Mouse (Mus musculus) kidney, embryonic 15.5 days (tissue): ENCODE data around the gene Slc43a2. TPM values are rescaled to one million over a fixed set of nuclear protein-coding genes. Genes with fewer than 3 reads are reported as not detected.

Experiments
- ATAC-seq: fragments of 200-750 bp; cut with Nextera tagmentation; replicated peaks from 2 replicates; pipeline ENCODE4 v1.8.0; 2017; ENCODE audit warnings: moderate TSS enrichment; ENCODE audit not compliant: low FRiP score
- H3K27ac ChIP-seq: fragments of 300-500 bp; sonication (generic); 2 replicates; pipeline ENCODE4 v1.5.1; 2015; ENCODE audit warnings: mild to moderate bottlenecking, inconsistent platforms
- H3K27me3 ChIP-seq: fragments of 300-500 bp; sonication (generic); 2 replicates; pipeline ENCODE4 v1.6.1; 2015; ENCODE audit warnings: inconsistent platforms
- H3K36me3 ChIP-seq: fragments of 300-500 bp; sonication (generic); 2 replicates; pipeline ENCODE4 v1.6.1; 2015; ENCODE audit warnings: inconsistent platforms
- H3K4me1 ChIP-seq: fragments of 300-500 bp; sonication (generic); 2 replicates; pipeline ENCODE4 v1.6.1; 2015; ENCODE audit warnings: inconsistent platforms
- H3K4me2 ChIP-seq: fragments of 300-500 bp; sonication (generic); 2 replicates; pipeline ENCODE4 v1.6.1; 2015; ENCODE audit warnings: moderate library complexity, mild to moderate bottlenecking, inconsistent platforms
- H3K4me3 ChIP-seq: fragments of 300-500 bp; sonication (generic); replicated peaks from 2 replicates; pipeline ENCODE4 v1.5.1; 2015; ENCODE audit warnings: mild to moderate bottlenecking, inconsistent platforms
- H3K9ac ChIP-seq: fragments of 300-500 bp; sonication (generic); 2 replicates; pipeline ENCODE4 v1.6.1; 2015; ENCODE audit warnings: mild to moderate bottlenecking, inconsistent platforms
- H3K9me3 ChIP-seq: fragments of 300-500 bp; sonication (generic); replicated peaks from 2 replicates; pipeline ENCODE4 v1.6.1; 2016; ENCODE audit warnings: inconsistent platforms
- WGBS: fragments of 180-500 bp; shearing (Covaris S2); methylation state at CpG from one replicate; pipeline ENCODE4 v1.1.7; 2015; ENCODE audit warnings: mixed read lengths; 5-methylcytosine and 5-hydroxymethylcytosine counted together
- polyA plus RNA-seq: library from polyadenylated mRNA; unstranded; fragments of >200 nt; fragmentation: Nextera tagmentation; extraction: Ambion mirVana; gene quantifications from 2 replicates; pipeline ENCODE4 v1.2.1, GENCODE M21; 2015

Gene Slc43a2
- polyA plus RNA-seq, 1 experiment from 2014 or later, result 7.5 TPM

GRCm38 (mm10) chr11:75532340-75533277 lies 1.1 kb downstream of the Slc43a2 start:
- 13% methylated on average over 38 of the region's 38 CpGs for WGBS
- H3K27ac ChIP-seq, result peak overlapping the region; percentile 9; the same call in 1 of the 2 replicates
- peak overlapping the region; percentile 72 for H3K4me3 ChIP-seq
- ATAC-seq, result peak; percentile 2; the same call in 1 of the 2 replicates
- H3K9ac ChIP-seq, result peak overlapping the region; percentile 65
- no peaks in the 10 kb centered on the region for H3K36me3 ChIP-seq
- H3K4me2 ChIP-seq, result peak overlapping the region; percentile 98
- no peaks in the 10 kb centered on the region for H3K27me3 ChIP-seq
- no peaks in the 10 kb centered on the region for H3K9me3 ChIP-seq
- H3K4me1 ChIP-seq, result peaks cover 39% of the 10 kb centered on the region

GRCm38 (mm10) chr11:75533314-75534015 lies 2.0 kb downstream of the Slc43a2 start:
- Histone ChIP-seq H3K9me3 (no peaks in the 10 kb centered on the region), H3K4me2 (peak overlapping the region; percentile 98), H3K27me3 (no peaks in the 10 kb centered on the region), H3K36me3 (no peaks in the 10 kb centered on the region), H3K27ac (no peak overlapping the region), H3K4me3 (peak overlapping the region; percentile 72; the same call in 1 of the 2 replicates), H3K9ac (no peak overlapping the region), H3K4me1 (peaks cover 47% of the 10 kb centered on the region)
- 68% methylated on average over 6 of the region's 6 CpGs for WGBS
- ATAC-seq, result no peak

- peak overlapping the region; percentile 72 for H3K27ac ChIP-seq
- no peaks in the 10 kb centered on the region for H3K27me3 ChIP-seq
- no peak overlapping the region for H3K9ac ChIP-seq
- no peak for ATAC-seq
- WGBS, result 36% methylated on average over 4 of the region's 4 CpGs
- H3K9me3 ChIP-seq, result no peaks in the 10 kb centered on the region
- peak overlapping the region; percentile 29 for H3K4me2 ChIP-seq
- peaks cover 53% of the 10 kb centered on the region for H3K4me1 ChIP-seq
- no peak overlapping the region for H3K4me3 ChIP-seq
- no peaks in the 10 kb centered on the region for H3K36me3 ChIP-seq
These were observed 3.0 kb downstream of the Slc43a2 start for GRCm38 (mm10) chr11:75534286-75535033.

GRCm38 (mm10) chr11:75535106-75535795 lies 3.8 kb downstream of the Slc43a2 start:
- 20% methylated on average over 13 of the region's 13 CpGs for WGBS
- peak overlapping the region; percentile 29 for H3K4me2 ChIP-seq
- no peak for ATAC-seq
- H3K36me3 ChIP-seq, result no peaks in the 10 kb centered on the region
- H3K9ac ChIP-seq, result no peak overlapping the region
- H3K4me1 ChIP-seq, result peaks cover 55% of the 10 kb centered on the region
- peak overlapping the region; percentile 66 for H3K27ac ChIP-seq
- no peaks in the 10 kb centered on the region for H3K27me3 ChIP-seq
- no peaks in the 10 kb centered on the region for H3K9me3 ChIP-seq
- no peak overlapping the region for H3K4me3 ChIP-seq

- H3K4me3 ChIP-seq, result no peak overlapping the region
- no peaks in the 10 kb centered on the region for H3K9me3 ChIP-seq
- no peaks in the 10 kb centered on the region for H3K36me3 ChIP-seq
- no peak overlapping the region for H3K27ac ChIP-seq
- H3K4me2 ChIP-seq, result no peak overlapping the region
- WGBS, result 93% methylated on average over 12 of the region's 12 CpGs
- H3K9ac ChIP-seq, result no peak overlapping the region
- peaks cover 62% of the 10 kb centered on the region for H3K4me1 ChIP-seq
- H3K27me3 ChIP-seq, result no peaks in the 10 kb centered on the region
- ATAC-seq, result no peak
These were observed 4.9 kb downstream of the Slc43a2 start for GRCm38 (mm10) chr11:75536255-75537024.

- Histone ChIP-seq H3K4me3 (no peak overlapping the region), H3K9me3 (no peaks in the 10 kb centered on the region), H3K9ac (no peak overlapping the region), H3K4me2 (no peak overlapping the region), H3K4me1 (peaks cover 62% of the 10 kb centered on the region), H3K27me3 (no peaks in the 10 kb centered on the region), H3K36me3 (no peaks in the 10 kb centered on the region), H3K27ac (no peak overlapping the region)
- 89% methylated on average over 8 of the region's 8 CpGs for WGBS
- no peak for ATAC-seq
These were observed 5.5 kb downstream of the Slc43a2 start for GRCm38 (mm10) chr11:75537025-75537414.

GRCm38 (mm10) chr11:75537491-75538183 lies 6.1 kb downstream of the Slc43a2 start:
- peak overlapping the region; percentile 57 for H3K27ac ChIP-seq
- no peak overlapping the region for H3K4me3 ChIP-seq
- no peaks in the 10 kb centered on the region for H3K27me3 ChIP-seq
- no peak overlapping the region for H3K4me2 ChIP-seq
- H3K36me3 ChIP-seq, result no peaks in the 10 kb centered on the region
- 54% methylated on average over 11 of the region's 11 CpGs for WGBS
- peaks cover 56% of the 10 kb centered on the region for H3K4me1 ChIP-seq
- no peak overlapping the region for H3K9ac ChIP-seq
- ATAC-seq, result 0 out of 2 replicates have a peak, but pooled peaks have one; percentile 44
- H3K9me3 ChIP-seq, result no peaks in the 10 kb centered on the region

- Histone ChIP-seq H3K9me3 (no peaks in the 10 kb centered on the region), H3K9ac (no peak overlapping the region), H3K4me3 (no peak overlapping the region), H3K27me3 (no peaks in the 10 kb centered on the region), H3K36me3 (no peaks in the 10 kb centered on the region), H3K27ac (peak overlapping the region; percentile 56), H3K4me1 (peaks cover 48% of the 10 kb centered on the region), H3K4me2 (no peak overlapping the region)
- ATAC-seq, result no peak
- WGBS, result 54% methylated on average over 9 of the region's 9 CpGs
These were observed 6.9 kb downstream of the Slc43a2 start for GRCm38 (mm10) chr11:75538184-75538969.

- Histone ChIP-seq H3K36me3 (no peaks in the 10 kb centered on the region), H3K9ac (no peak overlapping the region), H3K27me3 (no peaks in the 10 kb centered on the region), H3K9me3 (no peaks in the 10 kb centered on the region), H3K4me1 (peaks cover 48% of the 10 kb centered on the region), H3K4me2 (no peak overlapping the region), H3K27ac (peak overlapping the region; percentile 56; the same call in 1 of the 2 replicates), H3K4me3 (no peak overlapping the region)
- 81% methylated on average over 13 of the region's 13 CpGs for WGBS
- ATAC-seq, result no peak
These were observed 7.4 kb downstream of the Slc43a2 start for GRCm38 (mm10) chr11:75538970-75539299.

GRCm38 (mm10) chr11:75540209-75540608 lies 8.7 kb downstream of the Slc43a2 start:
- peaks cover 38% of the 10 kb centered on the region for H3K4me1 ChIP-seq
- no peaks in the 10 kb centered on the region for H3K36me3 ChIP-seq
- H3K27me3 ChIP-seq, result no peaks in the 10 kb centered on the region
- 82% methylated on average over 8 of the region's 8 CpGs for WGBS
- no peak overlapping the region for H3K27ac ChIP-seq
- H3K9ac ChIP-seq, result no peak overlapping the region
- H3K4me3 ChIP-seq, result no peak overlapping the region
- no peak for ATAC-seq
- H3K9me3 ChIP-seq, result no peaks in the 10 kb centered on the region
- H3K4me2 ChIP-seq, result no peak overlapping the region
